Mouse (Mus musculus) embryonic facial prominence, embryonic 14.5 days (tissue): ENCODE data around the gene Tmem80. TPM values are rescaled to one million over a fixed set of nuclear protein-coding genes. Genes with fewer than 3 reads are reported as not detected.

ENCODE experiments used
- ATAC-seq: fragments of 200-750 bp; cut with Nextera tagmentation; 2 replicates; pipeline ENCODE4 v1.8.0; 2017; ENCODE audit warnings: low read depth, moderate number of reproducible peaks, moderate TSS enrichment
- DNase-seq: peaks from one replicate; pipeline ENCODE4 v3.0.0-alpha.2; 2015; ENCODE audit warnings: low spot score
- H3K27ac ChIP-seq: fragments of 300-500 bp; sonication (generic); replicated peaks from 2 replicates; pipeline ENCODE4 v1.5.1; 2014; ENCODE audit warnings: low read depth, mild to moderate bottlenecking, low read length, moderate library complexity
- H3K27me3 ChIP-seq: fragments of 300-500 bp; sonication (generic); replicated peaks from 2 replicates; pipeline ENCODE4 v1.6.1; 2014; ENCODE audit warnings: low read length; ENCODE audit not compliant: control insufficient read depth, insufficient read depth
- H3K36me3 ChIP-seq: fragments of 300-500 bp; sonication (generic); 2 replicates; pipeline ENCODE4 v1.6.1; 2014; ENCODE audit warnings: low read length, mixed read lengths; ENCODE audit not compliant: control insufficient read depth, insufficient read depth
- H3K4me1 ChIP-seq: fragments of 300-500 bp; sonication (generic); 2 replicates; pipeline ENCODE4 v1.6.1; 2014; ENCODE audit warnings: antibody characterized with exemption, low read length; ENCODE audit not compliant: control insufficient read depth, insufficient read depth
- H3K4me2 ChIP-seq: fragments of 300-500 bp; sonication (generic); 2 replicates; pipeline ENCODE4 v1.6.1; 2014; ENCODE audit warnings: low read depth, mild to moderate bottlenecking, low read length, moderate library complexity, mixed read lengths
- H3K4me3 ChIP-seq: fragments of 300-500 bp; sonication (generic); 2 replicates; pipeline ENCODE4 v1.5.1; 2014; ENCODE audit warnings: low read depth, mild to moderate bottlenecking, low read length
- H3K9ac ChIP-seq: fragments of 300-500 bp; sonication (generic); 2 replicates; pipeline ENCODE4 v1.6.1; 2014; ENCODE audit warnings: low read depth, mild to moderate bottlenecking, low read length, moderate library complexity, mixed read lengths
- H3K9me3 ChIP-seq: fragments of 300-500 bp; sonication (generic); 2 replicates; pipeline ENCODE4 v1.6.1; 2016; ENCODE audit warnings: low read length; ENCODE audit not compliant: control insufficient read depth
- WGBS: fragments of 180-500 bp; shearing (Covaris S2); extraction: QIAGEN DNeasy Blood & Tissue Kit; methylation state at CpG from one replicate; pipeline ENCODE4 v1.1.7; 2014; 5-methylcytosine and 5-hydroxymethylcytosine counted together
- polyA plus RNA-seq: library from polyadenylated mRNA; unstranded; fragments of >200 nt; fragmentation: Nextera tagmentation; extraction: Ambion mirVana; gene quantifications from 2 replicates; pipeline ENCODE4 v1.2.1, GENCODE M21; 2014

Gene Tmem80
- polyA plus RNA-seq, 1 experiment from 2014 or later: 21.1 TPM

DNA sequence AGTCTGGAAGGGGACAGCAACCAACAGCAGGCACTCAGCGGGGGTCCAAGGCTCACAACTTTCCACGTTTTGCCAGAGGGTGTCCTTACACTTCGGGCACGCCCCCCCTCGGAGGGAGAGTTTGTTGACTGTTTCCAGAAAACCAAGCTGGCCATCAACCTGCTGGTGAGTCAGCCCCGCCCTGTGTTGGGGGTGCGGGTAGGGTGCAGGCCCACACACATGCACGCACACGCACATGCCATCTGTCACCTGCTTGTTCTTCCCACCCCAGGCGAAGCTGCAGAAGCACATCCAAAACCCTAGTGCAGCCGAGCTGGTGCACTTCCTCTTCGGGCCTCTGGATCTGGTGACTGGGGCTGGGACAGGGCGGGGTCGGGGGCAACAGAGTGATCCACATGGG lies 29.4 kb downstream of the Tmem80 start:
- 74% methylated on average over 14 of the region's 14 CpGs for WGBS

DNA sequence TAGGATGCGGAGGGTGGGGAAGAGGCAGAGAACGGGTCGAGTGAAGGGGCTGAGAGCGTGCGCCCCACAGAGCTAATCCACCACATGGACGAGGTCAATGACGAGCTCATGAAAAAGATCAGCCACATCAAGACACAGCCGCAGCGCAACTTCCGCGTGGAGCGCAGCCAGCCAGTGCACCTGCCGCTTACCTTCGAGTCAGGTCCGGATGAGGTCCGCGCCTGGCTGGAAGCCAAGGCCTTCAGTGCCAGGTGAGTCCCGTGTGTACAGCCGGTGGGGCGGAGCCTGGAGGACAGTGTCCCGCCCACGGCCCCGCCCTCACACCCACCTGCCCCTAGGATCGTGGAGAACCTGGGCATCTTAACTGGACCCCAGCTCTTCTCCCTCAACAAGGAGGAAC lies 34.0 kb downstream of the Tmem80 start:
- Histone ChIP-seq H3K27me3 (peaks cover 18% of the 10 kb centered on the region; the same call in 1 of the 2 replicates), H3K4me2 (no peak overlapping the region), H3K4me1 (no peaks in the 10 kb centered on the region), H3K27ac (no peak overlapping the region), H3K9ac (no peak overlapping the region), H3K36me3 (no peaks in the 10 kb centered on the region), H3K9me3 (no peaks in the 10 kb centered on the region), H3K4me3 (no peak overlapping the region)
- ATAC-seq: peak; percentile 71; the same call in 1 of the 2 replicates
- WGBS: 17% methylated on average over 16 of the region's 24 CpGs
- DNase-seq: peak; percentile 63

More for the DNA sequence above, 29.4 kb downstream of the Tmem80 start:
- H3K4me2 ChIP-seq: no peak overlapping the region
- no peaks in the 10 kb centered on the region for H3K4me1 ChIP-seq
- H3K27me3 ChIP-seq: peaks cover 15% of the 10 kb centered on the region; the same call in 1 of the 2 replicates
- no peak overlapping the region for H3K4me3 ChIP-seq
- no peak overlapping the region for H3K27ac ChIP-seq
- ATAC-seq: no peak
- no peak for DNase-seq
- no peaks in the 10 kb centered on the region for H3K9me3 ChIP-seq
- H3K36me3 ChIP-seq: no peaks in the 10 kb centered on the region
- no peak overlapping the region for H3K9ac ChIP-seq

DNA sequence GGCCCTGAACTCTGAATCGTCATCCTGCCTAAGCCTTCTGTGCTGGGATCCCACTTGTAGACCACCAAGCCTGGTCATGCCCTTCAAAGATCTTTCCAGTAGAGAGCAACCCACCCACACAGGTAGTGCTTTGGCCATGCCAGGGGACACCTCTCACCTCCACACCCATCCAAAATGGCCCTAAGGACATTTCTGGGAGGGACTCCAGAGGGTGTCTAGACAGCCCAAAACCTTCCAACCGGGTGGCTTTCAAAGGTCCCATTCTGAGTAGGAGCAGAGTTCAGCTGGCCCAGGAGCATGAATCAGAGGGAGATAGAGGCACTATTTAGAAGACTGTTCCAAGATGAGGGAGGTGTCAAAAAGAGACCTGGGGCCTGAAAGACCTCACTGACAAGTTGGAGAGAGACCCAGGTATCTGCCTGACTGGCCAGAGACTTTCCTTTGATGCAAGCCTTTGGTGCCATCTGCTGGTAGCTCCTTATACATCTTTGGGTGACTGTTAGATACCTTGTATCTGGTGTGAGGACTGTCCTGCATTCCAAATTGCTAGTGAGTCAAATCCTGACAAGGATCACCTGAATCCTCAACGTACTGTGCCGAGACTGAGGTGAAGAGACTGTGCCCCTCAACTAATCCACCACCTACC lies 35.7 kb downstream of the Tmem80 start:
- 62% methylated on average over 4 of the region's 4 CpGs for WGBS
- Histone ChIP-seq H3K27ac (no peak overlapping the region), H3K4me3 (no peak overlapping the region), H3K4me2 (no peak overlapping the region), H3K4me1 (no peaks in the 10 kb centered on the region), H3K27me3 (peaks cover 18% of the 10 kb centered on the region; the same call in 1 of the 2 replicates), H3K9me3 (no peaks in the 10 kb centered on the region), H3K9ac (no peak overlapping the region), H3K36me3 (no peaks in the 10 kb centered on the region)
- peak; percentile 51; the same call in 1 of the 2 replicates for ATAC-seq
- peak; percentile 84 for DNase-seq

DNA sequence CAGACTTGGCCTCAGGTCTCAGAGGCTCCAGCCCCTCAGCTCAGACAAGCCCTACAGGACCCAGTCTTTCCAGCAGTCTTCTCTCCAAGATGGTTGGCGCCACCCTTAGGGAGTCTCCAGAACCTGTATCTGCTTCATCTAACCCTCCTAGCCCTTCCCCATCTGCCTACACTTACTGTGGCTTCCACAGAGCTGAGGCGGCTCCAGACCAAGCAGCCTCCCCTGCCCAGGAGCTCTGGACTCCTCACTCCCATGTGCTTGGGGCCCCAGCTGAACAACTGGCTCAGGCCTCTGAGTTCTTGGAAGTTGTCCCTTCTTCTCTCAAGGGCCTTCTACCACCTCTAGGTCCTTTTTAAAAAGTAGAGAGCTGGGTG lies 36.2 kb downstream of the Tmem80 start:
- H3K27me3 ChIP-seq: peaks cover 18% of the 10 kb centered on the region; the same call in 1 of the 2 replicates
- H3K36me3 ChIP-seq: no peaks in the 10 kb centered on the region
- H3K9ac ChIP-seq: no peak overlapping the region
- WGBS: 65% methylated on average over 2 of the region's 2 CpGs
- H3K4me2 ChIP-seq: no peak overlapping the region
- H3K4me1 ChIP-seq: no peaks in the 10 kb centered on the region
- no peak overlapping the region for H3K4me3 ChIP-seq
- ATAC-seq: no peak
- no peak for DNase-seq
- no peaks in the 10 kb centered on the region for H3K9me3 ChIP-seq
- H3K27ac ChIP-seq: no peak overlapping the region

DNA sequence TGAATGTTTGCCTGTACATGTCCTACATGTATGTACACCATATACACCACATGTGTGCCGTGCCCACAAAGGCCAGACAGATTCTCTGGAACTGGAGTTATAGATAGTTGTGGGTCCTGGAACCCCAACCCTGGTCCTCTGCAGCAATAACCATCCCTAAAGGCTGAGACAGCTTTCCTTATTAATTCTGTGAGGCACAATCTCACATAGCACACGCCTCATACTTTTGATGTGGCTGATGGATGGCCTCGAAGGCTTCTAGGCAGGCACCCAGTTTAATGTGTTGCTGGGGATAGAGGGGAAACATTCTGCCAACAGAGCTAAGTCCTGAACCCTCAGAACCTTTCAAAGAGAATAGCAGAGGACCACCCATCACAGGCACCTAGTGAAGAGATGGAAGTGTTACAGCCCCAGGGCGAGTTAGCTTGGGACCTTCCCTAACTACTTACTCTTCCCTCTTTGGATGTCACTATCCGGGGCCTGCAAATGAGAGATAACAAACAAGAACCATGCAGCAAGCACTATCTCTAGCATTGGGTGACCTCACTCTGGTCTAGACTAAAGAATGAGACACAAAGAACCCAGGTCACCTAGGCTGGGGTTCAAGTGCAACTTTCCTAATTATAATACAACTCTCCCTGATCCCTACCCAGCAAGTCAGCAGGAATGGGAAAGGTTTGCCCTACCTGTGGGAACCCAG lies 37.0 kb downstream of the Tmem80 start:
- H3K4me1 ChIP-seq: no peaks in the 10 kb centered on the region
- peaks cover 18% of the 10 kb centered on the region; the same call in 1 of the 2 replicates for H3K27me3 ChIP-seq
- H3K27ac ChIP-seq: no peak overlapping the region
- ATAC-seq (no peak), DNase-seq (no peak)
- H3K4me2 ChIP-seq: no peak overlapping the region
- no peak overlapping the region for H3K4me3 ChIP-seq
- H3K9me3 ChIP-seq: no peaks in the 10 kb centered on the region
- H3K9ac ChIP-seq: no peak overlapping the region
- no peaks in the 10 kb centered on the region for H3K36me3 ChIP-seq
- WGBS: 79% methylated on average over 5 of the region's 5 CpGs

DNA sequence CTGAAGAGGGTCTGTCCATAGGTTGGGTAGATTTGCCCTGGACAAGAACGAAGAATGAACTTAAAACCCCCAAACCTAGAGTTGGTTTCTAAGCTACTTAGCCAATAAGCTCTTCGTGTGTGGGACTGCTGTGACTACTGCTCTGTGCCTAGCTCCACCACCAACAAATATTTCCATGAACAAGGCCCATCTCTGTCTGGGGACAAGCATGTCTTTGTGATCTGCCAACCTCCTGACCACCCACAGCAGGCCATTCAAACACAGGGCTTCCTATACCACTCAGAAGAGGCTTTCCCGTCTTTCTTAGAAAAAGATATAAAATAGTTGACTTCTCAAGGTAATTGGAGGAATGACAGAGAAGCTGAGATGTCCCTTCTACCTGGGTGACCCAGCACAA lies 37.5 kb downstream of the Tmem80 start:
- ATAC-seq: no peak
- no peak for DNase-seq
- no peaks in the 10 kb centered on the region for H3K36me3 ChIP-seq
- H3K9me3 ChIP-seq: no peaks in the 10 kb centered on the region
- H3K9ac ChIP-seq: no peak overlapping the region
- H3K4me1 ChIP-seq: no peaks in the 10 kb centered on the region
- peaks cover 18% of the 10 kb centered on the region; the same call in 1 of the 2 replicates for H3K27me3 ChIP-seq
- no peak overlapping the region for H3K4me2 ChIP-seq
- 45% methylated on average over 3 of the region's 3 CpGs for WGBS
- H3K27ac ChIP-seq: no peak overlapping the region
- no peak overlapping the region for H3K4me3 ChIP-seq

DNA sequence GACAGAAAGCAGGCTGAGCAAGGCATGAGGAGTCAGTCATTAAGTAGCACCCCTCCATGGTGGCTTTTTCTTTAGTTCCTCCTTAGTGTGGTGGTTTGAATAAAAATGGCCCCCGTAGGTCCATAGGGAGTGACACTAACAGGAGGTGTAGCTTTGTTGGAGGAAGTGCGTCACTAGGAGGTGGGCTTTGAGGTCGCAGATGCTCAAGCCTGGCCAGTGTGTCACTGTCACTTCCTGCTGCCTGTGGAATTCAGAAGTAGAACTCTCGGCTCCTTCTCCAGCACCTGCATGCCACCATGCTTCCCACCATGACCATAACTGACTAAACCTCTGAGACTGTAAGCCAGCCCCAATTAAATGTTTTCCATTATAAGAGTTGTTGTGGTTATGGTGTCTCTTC lies 39.8 kb downstream of the Tmem80 start:
- Histone ChIP-seq H3K9me3 (no peaks in the 10 kb centered on the region), H3K27ac (no peak overlapping the region), H3K4me1 (no peaks in the 10 kb centered on the region), H3K4me3 (no peak overlapping the region), H3K9ac (no peak overlapping the region), H3K36me3 (no peaks in the 10 kb centered on the region), H3K27me3 (no peaks in the 10 kb centered on the region), H3K4me2 (no peak overlapping the region)
- 76% methylated on average over 4 of the region's 4 CpGs for WGBS
- DNase-seq (no peak), ATAC-seq (no peak)

DNA sequence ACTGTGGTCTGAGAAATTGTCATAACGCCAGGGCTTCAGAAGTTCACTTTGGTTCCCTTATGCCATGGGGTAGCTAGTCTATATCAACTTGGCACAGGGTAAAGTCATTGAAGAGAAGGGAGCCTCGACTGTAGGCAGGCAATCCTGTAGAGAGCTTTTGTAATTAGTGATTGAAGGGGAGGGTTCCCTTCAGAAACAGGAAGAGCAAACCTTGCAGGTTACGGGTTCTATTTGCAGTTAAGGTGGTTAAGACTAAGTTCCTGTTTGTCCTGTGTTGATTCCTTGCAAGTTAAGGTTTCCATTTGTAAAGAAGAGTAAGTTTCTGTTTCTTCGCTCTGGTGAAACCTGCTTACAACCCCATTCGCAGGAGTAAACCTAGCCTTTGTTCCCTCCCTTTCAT lies 42.4 kb downstream of the Tmem80 start:
- Histone ChIP-seq H3K36me3 (no peaks in the 10 kb centered on the region), H3K4me2 (no peak overlapping the region), H3K4me1 (no peaks in the 10 kb centered on the region), H3K27me3 (no peaks in the 10 kb centered on the region), H3K4me3 (no peak overlapping the region), H3K27ac (no peak overlapping the region), H3K9ac (no peak overlapping the region), H3K9me3 (no peaks in the 10 kb centered on the region)
- WGBS: 61% methylated on average over 5 of the region's 5 CpGs
- DNase-seq: no peak
- ATAC-seq: no peak
